Mouse (Mus musculus) spleen, adult 12 weeks (tissue): ENCODE data around the gene Traip.

ENCODE experiments used
- DNase-seq: peaks from one replicate; pipeline ENCODE4 v3.0.0; 2022; ENCODE audit warnings: low spot score

Gene Traip

DNA sequence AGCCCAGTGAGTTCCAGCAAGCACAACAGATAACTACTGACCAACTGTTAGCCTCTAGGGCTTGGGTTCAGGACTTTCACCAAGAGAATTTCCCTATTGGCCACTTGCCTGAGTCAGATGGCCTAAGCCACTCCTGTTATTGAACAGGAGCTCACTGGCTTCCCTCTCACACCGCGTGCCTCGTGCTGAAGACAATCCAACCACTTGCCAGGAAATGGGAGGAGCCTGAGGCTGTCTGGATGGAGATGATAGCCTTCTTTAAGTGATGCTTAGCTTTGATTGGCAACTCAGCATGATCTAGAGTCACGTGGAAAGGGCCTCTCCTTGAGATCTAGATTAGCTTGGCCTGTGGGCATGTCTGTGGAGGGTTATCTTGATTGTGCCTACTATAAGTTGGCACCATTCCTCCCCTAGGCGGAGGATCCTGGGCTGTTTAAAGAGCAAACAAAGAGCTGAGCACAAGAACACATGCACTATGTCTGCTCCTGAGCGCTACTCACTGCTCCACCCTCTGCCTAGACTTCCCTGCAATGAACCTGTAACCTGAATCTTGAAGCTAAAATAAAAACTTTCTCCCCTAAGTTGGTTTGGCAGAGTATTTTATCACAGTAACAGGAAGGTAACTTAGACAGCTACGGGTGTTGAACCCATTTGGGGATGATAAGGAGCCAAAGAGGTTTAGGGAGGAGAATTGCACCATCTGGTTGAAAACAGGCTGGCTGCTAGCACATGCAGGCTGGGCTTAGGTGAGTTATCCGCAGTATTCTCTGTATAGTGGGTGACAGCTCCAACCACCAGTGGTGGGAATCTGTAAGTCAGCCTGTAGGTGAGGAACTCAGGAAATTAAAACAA, 22.0 kb downstream of the Traip start:
- peak; percentile 69 for DNase-seq

GRCm38 (mm10) chr9:107974491-107975171, 24.7 kb downstream of the Traip start:
- peak; percentile 38 for DNase-seq

DNA sequence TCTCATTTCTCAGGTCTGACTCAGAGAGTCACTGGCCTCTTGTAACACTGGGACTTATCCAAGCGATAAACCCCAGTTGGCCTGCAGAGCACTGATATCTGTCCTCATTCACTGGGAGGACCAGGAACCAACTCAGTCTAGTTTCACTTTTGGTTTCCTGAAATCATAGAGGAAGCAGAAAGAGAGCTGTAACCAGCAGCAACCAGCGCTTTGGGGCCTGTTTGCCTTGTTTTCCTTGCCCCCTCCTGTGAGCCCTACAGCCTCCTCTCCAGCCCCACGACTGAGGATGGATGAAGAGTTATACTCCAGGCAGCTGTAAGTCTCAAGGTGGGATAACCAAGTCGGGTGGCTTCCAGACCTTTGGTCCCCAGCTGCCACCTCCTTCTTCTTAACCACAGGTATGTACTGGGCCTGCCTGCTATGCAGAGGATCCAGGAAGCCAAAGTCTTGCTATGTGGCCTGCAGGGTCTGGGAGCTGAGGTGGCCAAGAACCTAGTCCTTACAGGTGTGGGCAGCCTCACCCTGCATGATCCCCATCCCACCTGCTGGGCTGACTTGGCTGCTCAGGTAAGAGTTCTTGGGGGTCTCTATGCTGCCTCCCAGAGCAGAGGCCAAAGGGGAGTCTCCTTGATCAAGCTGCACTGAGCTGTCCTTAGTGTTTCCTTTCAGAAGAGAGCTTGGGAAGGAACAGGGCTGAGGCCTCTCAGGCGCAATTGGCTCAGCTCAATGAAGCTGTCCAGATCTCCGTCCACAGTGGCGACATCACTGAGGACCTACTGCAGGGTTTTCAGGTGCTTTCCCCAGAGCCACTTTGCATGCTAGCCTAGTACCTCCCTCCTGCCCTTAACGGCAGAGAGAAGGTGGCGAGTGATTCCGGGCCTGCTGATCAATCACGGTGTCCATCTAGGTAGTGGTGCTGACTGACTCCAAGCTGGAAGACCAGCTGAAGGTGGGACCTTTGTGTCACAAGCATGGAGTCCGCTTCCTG, 25.8 kb downstream of the Traip start, which contains the start of gene Uba7:
Gene Uba7 (plus strand): TSS at position 107 of the 988 bp plus-strand sequence.
- peak; percentile 67 for DNase-seq

DNA sequence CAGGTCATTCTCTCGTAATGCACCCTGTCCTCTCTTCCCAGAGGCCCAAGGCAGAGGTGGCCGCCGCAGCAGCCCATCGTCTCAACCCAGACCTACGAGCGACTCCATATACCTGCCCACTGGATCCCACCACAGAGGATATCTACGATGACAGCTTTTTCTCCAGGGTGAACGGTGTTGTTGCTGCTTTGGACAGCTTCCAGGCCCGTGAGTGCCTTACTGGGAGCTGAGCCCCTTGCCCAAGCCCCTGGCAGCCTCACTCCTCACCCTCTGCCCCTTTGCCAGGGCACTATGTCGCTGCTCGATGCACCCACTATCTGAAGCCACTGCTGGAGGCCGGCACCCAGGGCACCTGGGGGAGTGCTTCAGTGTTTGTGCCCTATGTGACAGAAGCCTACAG, 28.9 kb downstream of the Traip start:
- DNase-seq, result no peak

GRCm38 (mm10) chr9:107981684-107982605, 32.0 kb downstream of the Traip start:
- DNase-seq, result no peak

GRCm38 (mm10) chr9:107982681-107983346, 32.9 kb downstream of the Traip start, which contains the start of gene Gm20661:
Gene Gm20661 (plus strand): TSS chr9:107983058.
- DNase-seq, result peak; percentile 56

- peak; percentile 26 for DNase-seq
These were observed 33.5 kb downstream of the Traip start for GRCm38 (mm10) chr9:107983421-107983890.

DNA sequence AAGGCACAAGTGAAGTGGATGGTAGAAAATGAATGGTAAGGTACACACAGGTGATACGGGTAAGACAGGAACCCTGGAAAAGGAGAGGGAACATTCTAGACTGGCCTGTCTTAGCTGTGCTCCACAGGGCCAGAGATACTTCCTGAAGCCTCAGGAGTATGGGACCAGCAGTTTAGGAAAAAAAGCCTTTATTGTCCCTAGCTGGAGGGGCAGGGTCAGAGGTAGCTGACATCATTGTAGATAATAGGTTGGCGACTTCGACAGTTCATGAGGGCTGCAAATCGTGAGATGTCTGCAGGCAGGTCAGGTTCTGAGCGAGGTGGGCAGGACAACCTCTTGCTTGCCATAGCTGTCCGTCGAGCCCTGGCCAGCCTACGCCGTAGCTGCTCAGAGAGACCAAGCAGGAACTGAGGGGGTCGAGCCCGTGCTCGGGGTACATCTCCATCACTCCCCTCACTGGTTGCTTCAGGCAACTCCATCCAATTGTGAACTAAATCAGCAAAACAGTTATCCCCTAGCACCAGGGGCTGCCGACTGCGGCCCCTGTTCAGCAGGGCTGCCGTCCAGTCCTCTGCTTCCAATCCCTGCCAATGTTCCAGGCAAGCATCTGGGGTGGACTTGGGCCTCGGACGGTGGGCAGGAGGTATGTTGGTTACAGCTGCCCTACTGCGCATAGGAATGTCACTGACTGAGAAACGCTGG, 34.3 kb downstream of the Traip start:
- no peak for DNase-seq

DNA sequence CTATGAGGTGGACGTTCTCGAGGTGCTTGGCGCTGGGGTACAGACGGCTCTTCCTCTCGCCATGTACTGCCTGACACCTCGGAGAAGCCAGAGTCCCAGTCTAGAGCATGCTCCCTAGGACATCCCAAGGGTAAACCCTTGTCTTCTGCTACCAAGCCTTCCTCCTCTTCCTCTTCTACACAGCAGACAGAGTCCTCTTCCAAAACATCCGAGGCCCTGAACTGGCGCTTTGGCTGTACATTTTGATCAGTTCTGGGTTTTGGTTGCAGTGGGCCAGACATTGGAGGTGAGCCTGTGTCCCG, 34.8 kb downstream of the Traip start:
- DNase-seq, result no peak

DNA sequence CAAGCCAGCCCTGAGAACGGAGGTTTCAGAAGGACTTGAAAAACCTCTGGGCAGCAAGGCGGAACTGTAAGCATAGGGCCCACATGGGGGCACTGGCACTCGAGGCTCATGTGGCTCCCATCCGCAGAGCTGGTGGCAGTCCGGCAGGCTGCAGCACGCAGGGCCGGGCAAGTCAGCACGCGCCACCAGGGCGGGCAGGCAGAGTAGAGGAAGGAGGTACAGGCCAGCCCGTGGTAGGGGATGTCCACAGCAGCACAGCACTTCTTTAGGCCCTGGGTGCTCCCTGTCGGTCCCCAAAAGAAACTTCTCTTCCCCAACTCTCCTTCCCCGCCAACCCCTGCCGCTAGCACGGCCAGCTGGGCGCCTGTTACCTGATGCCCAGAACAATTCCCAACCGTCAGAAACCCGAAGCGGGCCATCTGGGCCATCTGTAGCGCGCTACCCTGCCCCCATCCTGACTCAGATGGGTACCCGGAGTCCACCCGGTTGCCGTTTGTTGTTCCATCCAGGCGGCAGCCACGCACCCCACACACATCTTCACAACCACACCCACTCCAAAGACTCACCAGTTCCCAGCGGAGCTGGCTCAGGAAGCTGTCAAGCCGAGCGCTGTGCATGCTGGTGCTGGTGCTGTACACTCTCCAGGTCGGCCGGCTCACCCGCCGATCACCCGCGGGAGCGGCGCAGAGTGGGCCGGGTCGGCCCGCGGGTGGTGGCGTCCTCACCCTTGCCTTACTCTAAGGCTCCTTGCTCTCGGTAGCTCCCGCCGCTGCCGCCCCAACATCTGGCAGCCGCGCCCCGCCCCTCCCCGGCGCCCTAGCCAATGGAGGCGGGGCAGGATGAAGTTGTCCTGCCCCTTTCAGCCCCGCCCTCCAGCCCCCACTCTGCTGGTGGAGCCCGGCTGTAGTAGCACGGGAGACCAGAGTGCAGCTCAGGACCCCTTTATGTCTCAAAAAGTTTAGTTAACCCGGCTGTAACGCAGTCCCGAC, 35.5 kb downstream of the Traip start, which contains the start of gene Inka1:
Gene Inka1 (minus strand): TSS at position 749 of the 989 bp plus-strand sequence.
- DNase-seq, result peak; percentile 92

DNA sequence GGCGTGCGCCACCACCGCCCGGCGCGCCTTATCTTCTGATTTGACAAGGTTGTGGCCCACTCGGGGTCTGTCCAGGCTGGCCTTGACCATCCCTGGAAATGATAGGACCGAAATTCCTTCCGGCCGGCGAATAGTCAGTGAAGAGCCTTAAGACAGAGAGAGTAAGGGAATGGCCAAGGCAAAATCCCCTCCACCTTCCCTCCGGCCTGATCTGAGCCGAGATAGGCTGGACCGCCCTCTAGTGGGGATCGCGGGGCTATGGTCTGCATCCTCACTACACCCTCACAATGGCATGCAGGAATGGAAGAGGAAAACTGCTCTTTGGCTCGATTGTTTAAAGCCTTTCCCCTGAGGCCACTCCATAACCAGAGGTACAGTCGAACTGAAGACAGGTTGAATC, 36.4 kb downstream of the Traip start:
- DNase-seq, result peak; percentile 73

DNA sequence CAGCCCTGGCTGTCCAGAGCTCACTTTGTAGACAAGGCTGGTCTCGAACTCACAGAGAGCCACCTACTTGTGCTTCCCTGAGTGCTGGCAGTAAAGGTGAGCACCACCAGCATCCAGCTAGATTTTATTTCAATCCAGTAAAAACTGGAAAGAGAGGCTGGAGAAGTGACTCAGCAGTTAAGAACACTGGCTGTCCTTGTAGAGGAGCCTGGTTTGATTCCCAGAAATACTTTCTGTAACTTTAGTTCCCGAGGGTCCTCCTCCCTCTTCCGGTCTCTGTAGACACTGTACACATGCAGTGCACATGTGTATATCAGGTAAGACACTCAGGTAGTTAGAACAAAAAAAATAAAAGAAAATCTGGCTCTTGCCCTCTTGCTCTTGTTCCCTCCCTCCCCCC, 38.0 kb downstream of the Traip start:
- no peak for DNase-seq

- no peak for DNase-seq
These were observed 42.3 kb downstream of the Traip start, which contains the start of gene Cdhr4 for GRCm38 (mm10) chr9:107992197-107992596. Gene Cdhr4 (plus strand): TSS chr9:107992497.

- DNase-seq, result no peak
These were observed 43.1 kb downstream of the Traip start for GRCm38 (mm10) chr9:107993013-107993412.

- no peak for DNase-seq
These were observed 44.5 kb downstream of the Traip start for GRCm38 (mm10) chr9:107994464-107994863.

- no peak for DNase-seq
These were observed 45.6 kb downstream of the Traip start for GRCm38 (mm10) chr9:107995513-107995912.

DNA sequence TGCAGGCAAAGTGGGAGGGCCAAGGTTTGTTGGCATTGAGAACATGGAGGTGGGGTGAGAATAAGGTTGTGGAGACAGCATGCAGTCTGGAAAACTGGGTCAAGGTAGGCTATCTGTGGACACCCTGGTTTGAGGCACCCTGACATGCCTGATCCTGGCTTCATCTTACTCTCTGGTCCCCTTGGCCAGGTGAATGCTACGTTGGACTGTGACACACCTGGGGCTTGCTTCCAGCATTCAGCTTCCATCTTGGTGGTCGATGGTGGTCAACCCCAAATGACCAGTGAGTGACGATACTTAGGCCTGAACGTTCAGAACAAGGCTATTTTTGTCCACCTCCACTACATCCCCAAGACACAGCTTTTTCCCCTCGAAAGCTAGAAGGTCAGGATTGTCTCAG, 46.1 kb downstream of the Traip start, which contains the start of gene Gm20662:
Gene Gm20662 (plus strand): TSS at position 301 of the 400 bp plus-strand sequence.
- DNase-seq, result no peak
